Mouse (Mus musculus) heart, postnatal 0 days (tissue): ENCODE measurements around the gene Fndc8.

Experiments
- CTCF ChIP-seq: IDR thresholded peaks from 2 replicates; pipeline ENCODE4 v1.5.1; 2016; ENCODE audit warnings: antibody characterized with exemption, control low read depth, low read depth
- EP300 ChIP-seq: IDR thresholded peaks from 2 replicates; pipeline ENCODE4 v1.6.1; 2016; ENCODE audit warnings: antibody characterized with exemption, low read depth

- TF ChIP-seq EP300 (no peak), CTCF (peak; percentile 99)
Measured at GRCm38 (mm10) chr11:82914711-82915352, 22.9 kb downstream of the Fndc8 start.
